8 mouse cellular contexts compared by ENCODE assay signal in the genomic region with DNA sequence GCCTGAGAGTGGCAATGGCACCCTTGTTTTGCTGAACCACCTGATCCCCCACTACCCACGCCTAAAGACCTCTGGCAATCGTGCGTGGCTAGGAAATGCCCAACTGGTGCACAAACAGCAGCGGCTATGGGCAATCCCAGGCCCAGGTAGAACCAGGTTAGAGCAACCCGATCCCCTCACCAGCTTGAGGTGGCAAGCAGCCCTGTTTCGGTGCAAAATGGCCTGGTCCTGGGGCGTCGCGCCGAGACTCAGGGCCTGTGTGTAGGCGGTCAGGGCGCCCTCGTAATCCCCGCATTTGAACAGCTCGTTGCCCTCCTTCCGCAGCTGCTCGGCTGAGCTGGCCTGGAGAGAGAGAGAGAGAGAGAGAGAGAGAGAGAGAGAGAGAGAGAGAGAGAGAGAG. TPM values are rescaled to one million over a fixed set of nuclear protein-coding genes. Genes with fewer than 3 reads are reported as not detected.
DNase-seq lines count a peak whose midpoint lies in the region; ATAC-seq and TF ChIP-seq lines count a peak whose summit lies in the region.

No protein-coding gene starts in this region.

- peaks cover 37% of the 10 kb centered on the region for H3K36me3 ChIP-seq in heart, embryonic 10.5 days
- H3K36me3 ChIP-seq in kidney, postnatal 0 days (ENCODE audit: insufficient read depth, low read length): peaks cover 27% of the 10 kb centered on the region
- peaks cover 21% of the 10 kb centered on the region for H3K36me3 ChIP-seq in stomach, postnatal 0 days (ENCODE audit: control insufficient read depth, insufficient read depth, low read length)

- peaks cover 7% of the 10 kb centered on the region for H3K4me1 ChIP-seq in bone marrow, adult 2 months (ENCODE audit: control insufficient read depth, insufficient read depth, low read length)
- H3K4me1 ChIP-seq in heart, embryonic 10.5 days: peaks cover 44% of the 10 kb centered on the region
- H3K4me1 ChIP-seq in kidney, postnatal 0 days (replicated peaks; ENCODE audit: insufficient read depth, low read length): peaks cover 15% of the 10 kb centered on the region
- peaks cover 7% of the 10 kb centered on the region; the same call in 1 of the 2 replicates for H3K4me1 ChIP-seq in stomach, postnatal 0 days (replicated peaks; ENCODE audit: control insufficient read depth, insufficient read depth)

- H3K9ac ChIP-seq in kidney, postnatal 0 days (ENCODE audit: low read depth, low read length): peak overlapping the region; percentile 61
- peak overlapping the region; percentile 71 for H3K9ac ChIP-seq in stomach, postnatal 0 days (ENCODE audit: low read length)

- no peak for TF ChIP-seq POLR2A in bone marrow, adult 2 months (IDR thresholded peaks at IDR 0.05; ENCODE audit: borderline replicate concordance, control insufficient read depth, low read depth, low read length)

- H3K27ac ChIP-seq in bone marrow, adult 2 months (ENCODE audit: control insufficient read depth, insufficient read depth, low read depth, low read length, poor library complexity): no peak overlapping the region
- peak overlapping the region; percentile 90 for H3K27ac ChIP-seq in heart, embryonic 10.5 days
- 0 out of 2 replicates have a peak overlapping the region, but pooled peaks have one; percentile 37 for H3K27ac ChIP-seq in kidney, postnatal 0 days
- peak overlapping the region; percentile 69 for H3K27ac ChIP-seq in stomach, postnatal 0 days (replicated peaks)

- peak; percentile 94 for DNase-seq in heart, adult 11 months
- DNase-seq in heart, adult 8-10 months (ENCODE audit: low spot score): no peak
- no peak for DNase-seq in heart, embryonic 10.5 days (ENCODE audit: low spot score)
- DNase-seq in kidney, postnatal 0 days (ENCODE audit: low spot score): peak; percentile 39
- DNase-seq in lung, postnatal 4 days: peak; percentile 46 to 47
- peak; percentile 53 for DNase-seq in stomach, postnatal 0 days (ENCODE audit: low spot score)

- H3K4me2 ChIP-seq in kidney, postnatal 0 days (ENCODE audit: low read length): peak overlapping the region; percentile 76
- peak overlapping the region; percentile 79 for H3K4me2 ChIP-seq in stomach, postnatal 0 days (replicated peaks; ENCODE audit: low read depth)

- H3K9me3 ChIP-seq in heart, embryonic 10.5 days: no peaks in the 10 kb centered on the region
- no peaks in the 10 kb centered on the region for H3K9me3 ChIP-seq in kidney, postnatal 0 days (replicated peaks; ENCODE audit: low read length)
- no peaks in the 10 kb centered on the region for H3K9me3 ChIP-seq in stomach, postnatal 0 days (ENCODE audit: control insufficient read depth, low read length)

- no peak for TF ChIP-seq EP300 in stomach, postnatal 0 days (optimal IDR thresholded peaks at IDR 0.05)

- 0 out of 2 replicates have a peak, but pooled peaks cover 11% of the 10 kb centered on the region for H3K27me3 ChIP-seq in heart, embryonic 10.5 days (ENCODE audit: insufficient read depth, poor library complexity, severe bottlenecking)
- no peaks in the 10 kb centered on the region for H3K27me3 ChIP-seq in kidney, postnatal 0 days (ENCODE audit: insufficient read depth, low read length)
- H3K27me3 ChIP-seq in stomach, postnatal 0 days (ENCODE audit: control insufficient read depth, insufficient read depth, low read length): no peaks in the 10 kb centered on the region

- WGBS in bone marrow, adult 2 months: 9% methylated on average over 17 of the region's 17 CpGs
- 9% methylated on average over 17 of the region's 17 CpGs for WGBS in heart, embryonic 10.5 days
- 6% methylated on average over 17 of the region's 17 CpGs for WGBS in kidney, postnatal 0 days
- WGBS in stomach, postnatal 0 days: 8% methylated on average over 17 of the region's 17 CpGs

- no peak for TF ChIP-seq CTCF in bone marrow, adult 2 months (IDR thresholded peaks at IDR 0.05; ENCODE audit: control insufficient read depth, insufficient read depth, low read length)
- no peak for TF ChIP-seq CTCF in kidney, postnatal 0 days (IDR thresholded peaks at IDR 0.05; ENCODE audit: low read depth)
- TF ChIP-seq CTCF in stomach, postnatal 0 days (IDR thresholded peaks at IDR 0.05; ENCODE audit: low read depth): no peak

- peak overlapping the region; percentile 57 for H3K4me3 ChIP-seq in bone marrow, adult 2 months (replicated peaks; ENCODE audit: control insufficient read depth, low read depth, low read length)
- peak overlapping the region; percentile 67 for H3K4me3 ChIP-seq in heart, embryonic 10.5 days
- H3K4me3 ChIP-seq in kidney, postnatal 0 days (replicated peaks; ENCODE audit: low read depth, low read length): peak overlapping the region; percentile 63
- peak overlapping the region; percentile 59 for H3K4me3 ChIP-seq in stomach, postnatal 0 days (ENCODE audit: low read depth, low read length)

- no peak for ATAC-seq in kidney, postnatal 0 days (replicated peaks; ENCODE audit: low FRiP score, low read depth)
- no peak for ATAC-seq in stomach, postnatal 0 days (ENCODE audit: low FRiP score, low TSS enrichment)
- no peak for ATAC-seq in megakaryocyte-erythroid progenitor cell, adult 5-6 weeks (replicated peaks; ENCODE audit: low FRiP score, low TSS enrichment, poor library complexity, severe bottlenecking)

RNA-seq across cellular contexts. Expression of a gene that starts 1.4 kb away (rescaled TPM):
- total RNA-seq in heart, adult 8-10 months (2022): 10 to 100 TPM; 12.2 to 16.0 (median 15.2) TPM
- 10.8 and 43.9 TPM in 2 replicates for polyA plus RNA-seq in bone marrow, adult 2 months (2011; ENCODE audit: insufficient read depth, insufficient read length, low replicate concordance, missing spikeins)
- polyA plus RNA-seq in heart, embryonic 10.5 days (2016; fragmentation: Nextera tagmentation; extraction: Ambion mirVana): 24.3 and 34.2 TPM in 2 replicates
- 28.2 and 29.7 TPM in 2 replicates for polyA plus RNA-seq in kidney, postnatal 0 days (2015; fragmentation: Nextera tagmentation; extraction: Ambion mirVana)
- 30.7 and 34.5 TPM in 2 replicates for polyA plus RNA-seq in stomach, postnatal 0 days (2015; fragmentation: Nextera tagmentation; extraction: Ambion mirVana)
- total RNA-seq in megakaryocyte-erythroid progenitor cell, adult 5-6 weeks (2014; fragmentation: Nextera tagmentation): 11.2 and 24.2 TPM in 2 replicates
- total RNA-seq in megakaryocyte-erythroid progenitor cell, adult 5-6 weeks (2017): 20.1 and 23.2 TPM in 2 replicates

RNA-seq across cellular contexts. Expression of a gene that starts 3.5 kb away (rescaled TPM):
- total RNA-seq in heart, adult 8-10 months (2022): 10 to 100 TPM; 33.3 to 40.0 (median 35.9) TPM
- polyA plus RNA-seq in bone marrow, adult 2 months (2011; ENCODE audit: insufficient read depth, insufficient read length, low replicate concordance, missing spikeins): 5.0 and 16.2 TPM in 2 replicates
- 18.3 and 18.4 TPM in 2 replicates for polyA plus RNA-seq in heart, embryonic 10.5 days (2016; fragmentation: Nextera tagmentation; extraction: Ambion mirVana)
- polyA plus RNA-seq in kidney, postnatal 0 days (2015; fragmentation: Nextera tagmentation; extraction: Ambion mirVana): 20.2 and 21.5 TPM in 2 replicates
- 8.6 and 10.4 TPM in 2 replicates for polyA plus RNA-seq in stomach, postnatal 0 days (2015; fragmentation: Nextera tagmentation; extraction: Ambion mirVana)
- total RNA-seq in megakaryocyte-erythroid progenitor cell, adult 5-6 weeks (2014; fragmentation: Nextera tagmentation): 13.2 and 17.8 TPM in 2 replicates
- 10.9 and 40.6 TPM in 2 replicates for total RNA-seq in megakaryocyte-erythroid progenitor cell, adult 5-6 weeks (2017)

RNA-seq across cellular contexts. Expression of a gene that starts 15.1 kb away (rescaled TPM):
- 1 to 10 TPM; 4.6 to 6.4 (median 5.3) TPM for total RNA-seq in heart, adult 8-10 months (2022)
- 7.6 and 11.3 TPM in 2 replicates for polyA plus RNA-seq in bone marrow, adult 2 months (2011; ENCODE audit: insufficient read depth, insufficient read length, low replicate concordance, missing spikeins)
- polyA plus RNA-seq in heart, embryonic 10.5 days (2016; fragmentation: Nextera tagmentation; extraction: Ambion mirVana): 9.8 and 10.3 TPM in 2 replicates
- polyA plus RNA-seq in kidney, postnatal 0 days (2015; fragmentation: Nextera tagmentation; extraction: Ambion mirVana): 3.7 and 4.3 TPM in 2 replicates
- polyA plus RNA-seq in stomach, postnatal 0 days (2015; fragmentation: Nextera tagmentation; extraction: Ambion mirVana): 3.7 and 3.8 TPM in 2 replicates
- total RNA-seq in megakaryocyte-erythroid progenitor cell, adult 5-6 weeks (2014; fragmentation: Nextera tagmentation): 22.7 and 26.3 TPM in 2 replicates
- 20.4 and 25.0 TPM in 2 replicates for total RNA-seq in megakaryocyte-erythroid progenitor cell, adult 5-6 weeks (2017)

RNA-seq across cellular contexts. Expression of a gene that starts 31.8 kb away (rescaled TPM):
- 10 to 100 TPM; 61.2 to 66.5 (median 62.8) TPM for total RNA-seq in heart, adult 8-10 months (2022)
- polyA plus RNA-seq in bone marrow, adult 2 months (2011; ENCODE audit: insufficient read depth, insufficient read length, low replicate concordance, missing spikeins): 25.1 and 40.0 TPM in 2 replicates
- polyA plus RNA-seq in heart, embryonic 10.5 days (2016; fragmentation: Nextera tagmentation; extraction: Ambion mirVana): 20.0 and 20.9 TPM in 2 replicates
- 7.3 and 8.8 TPM in 2 replicates for polyA plus RNA-seq in kidney, postnatal 0 days (2015; fragmentation: Nextera tagmentation; extraction: Ambion mirVana)
- polyA plus RNA-seq in stomach, postnatal 0 days (2015; fragmentation: Nextera tagmentation; extraction: Ambion mirVana): 3.6 and 5.3 TPM in 2 replicates
- 20.3 and 33.2 TPM in 2 replicates for total RNA-seq in megakaryocyte-erythroid progenitor cell, adult 5-6 weeks (2014; fragmentation: Nextera tagmentation)
- total RNA-seq in megakaryocyte-erythroid progenitor cell, adult 5-6 weeks (2017): 10.8 and 19.4 TPM in 2 replicates

RNA-seq across cellular contexts. Expression of a gene that starts 45.1 kb away (rescaled TPM):
- 1 to 10 TPM in 3 of 4 experiments, under 1 TPM in 1; 0.72 to 3.1 (median 1.5) TPM for total RNA-seq in heart, adult 8-10 months (2022)
- 165 and 172 TPM in 2 replicates for polyA plus RNA-seq in bone marrow, adult 2 months (2011; ENCODE audit: insufficient read depth, insufficient read length, low replicate concordance, missing spikeins)
- polyA plus RNA-seq in heart, embryonic 10.5 days (2016; fragmentation: Nextera tagmentation; extraction: Ambion mirVana): 153 and 163 TPM in 2 replicates
- 53.8 and 59.6 TPM in 2 replicates for polyA plus RNA-seq in kidney, postnatal 0 days (2015; fragmentation: Nextera tagmentation; extraction: Ambion mirVana)
- polyA plus RNA-seq in stomach, postnatal 0 days (2015; fragmentation: Nextera tagmentation; extraction: Ambion mirVana): 32.6 and 38.0 TPM in 2 replicates
- 75.1 and 96.7 TPM in 2 replicates for total RNA-seq in megakaryocyte-erythroid progenitor cell, adult 5-6 weeks (2014; fragmentation: Nextera tagmentation)
- 135 and 138 TPM in 2 replicates for total RNA-seq in megakaryocyte-erythroid progenitor cell, adult 5-6 weeks (2017)

Comparison
In these comparisons a context has a peak if more than half of its experiments do, and no peak if none do; other contexts are left out.
1. DNase-seq: peak in heart, adult 11 months (single experiment), kidney, postnatal 0 days (single experiment), lung, postnatal 4 days (2 of 2) and stomach, postnatal 0 days (single experiment); none in heart, adult 8-10 months (single experiment) and heart, embryonic 10.5 days (single experiment).
2. Peak in every context shown above with its lines, with median percentiles within 50 percentile points of each other: H3K4me3 ChIP-seq.